Mouse (Mus musculus): Measurements from ENCODE around the gene Gm12355. TPM values are rescaled to one million over a fixed set of nuclear protein-coding genes. Genes with fewer than 3 reads are reported as not detected.
A peak's percentile ranks its signal among the peaks of the same experiment; 100 is the strongest.

Gm12355 gene
- total and polyA plus RNA-seq, 3 experiments: 2.0 to 24.2 (median 3.0) TPM

DNA sequence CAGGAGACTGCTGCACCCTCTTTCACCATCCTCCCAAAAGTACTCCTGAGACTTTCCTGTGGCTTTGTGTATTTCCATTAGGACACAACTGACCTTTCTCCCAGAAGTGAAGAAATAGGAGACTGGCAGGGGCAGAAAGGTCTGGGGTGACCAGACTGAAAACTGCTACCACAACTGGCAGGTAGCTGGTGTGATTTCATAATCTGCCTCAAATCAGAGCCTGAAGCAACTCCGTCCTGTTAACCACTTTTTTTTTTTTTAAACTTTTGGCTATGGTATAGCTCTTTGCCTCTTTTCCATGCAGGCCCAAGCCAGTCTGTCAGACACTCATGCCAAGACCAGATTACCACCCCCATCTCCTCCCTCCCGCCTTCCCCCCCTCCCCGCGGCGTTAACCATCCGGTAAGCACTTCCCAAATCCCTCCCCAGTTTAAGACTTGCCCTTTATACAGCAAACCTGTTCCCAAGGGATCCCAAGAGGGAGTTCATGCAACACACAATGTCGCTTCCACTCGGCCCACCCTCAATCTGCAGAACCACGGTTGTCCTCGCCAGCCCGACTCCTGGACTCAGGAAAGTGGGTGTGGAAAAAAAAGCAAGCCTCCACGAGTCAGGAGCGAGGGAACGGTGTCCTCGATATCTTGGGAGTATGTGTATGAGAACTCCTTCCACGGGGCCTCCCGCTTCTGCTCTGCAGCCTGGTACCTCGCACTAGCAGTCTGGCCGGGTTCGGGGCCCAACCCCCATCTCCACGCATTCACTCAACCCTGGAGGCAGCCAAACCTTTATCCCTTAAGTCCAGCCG is 39.2 kb downstream of the Gm12355 start:
- dilution Hi-C loops (cut with MboI; ENCODE audit: extremely low pct_ligation_motif_present, extremely low pct_unique_long_range_greater_than_20kb, low sequenced_read_pairs): no loop called here
- DNase-seq (ENCODE audit: extremely low read depth): peak; percentile 33

DNA sequence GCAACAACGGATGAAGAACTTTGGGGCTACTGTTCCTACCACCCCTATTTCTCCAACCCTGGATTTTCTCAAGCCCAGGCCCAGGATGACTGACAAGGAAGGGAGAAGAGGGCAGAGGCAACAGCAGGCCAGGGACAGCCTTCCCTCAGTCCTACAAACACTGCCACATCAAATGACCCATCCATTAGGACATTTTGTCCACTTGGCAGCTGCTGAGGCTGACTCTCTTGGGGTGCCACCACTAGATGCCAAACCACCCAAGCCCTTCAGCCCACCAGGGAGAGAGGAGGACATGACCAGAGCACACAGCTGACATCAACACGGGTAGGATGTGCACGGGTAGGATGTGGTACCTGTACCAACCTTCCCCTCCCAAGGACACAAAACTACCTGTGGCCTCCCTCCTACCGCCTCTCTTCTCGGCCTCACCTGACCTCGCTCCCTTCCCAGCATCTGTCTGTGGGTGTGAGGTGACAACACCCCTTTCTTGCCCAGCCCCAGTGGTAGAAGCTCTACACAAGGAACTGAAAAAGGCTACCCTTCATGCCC is 40.8 kb downstream of the Gm12355 start:
- no peak for DNase-seq (ENCODE audit: extremely low read depth)
- Histone ChIP-seq H3K4me1 (ENCODE audit: control insufficient read depth in 1 of 2, insufficient read depth in 2 of 2) (peaks cover 21 to 42% of the 10 kb centered on the region in 2 experiments), H3K9ac (ENCODE audit: insufficient read depth, low read depth) (no peak overlapping the region), H3K27me3 (replicated peaks) (peaks cover 7% of the 10 kb centered on the region), H3K27ac (ENCODE audit: insufficient read depth, low read depth) (no peak overlapping the region), H3K79me2 (replicated peaks; ENCODE audit: control insufficient read depth, extremely low read depth, insufficient read depth, poor library complexity, severe bottlenecking) (peaks cover 17% of the 10 kb centered on the region), H3K4me3 (replicated peaks in 1 of 3; ENCODE audit: low read depth in 2 of 3, low read length in 2 of 3, poor library complexity in 1 of 3) (no peak overlapping the region), H3K36me3 (replicated peaks in 1 of 2; ENCODE audit: control insufficient read depth in 1 of 2, insufficient read depth in 1 of 2, low read length in 1 of 2) (peaks cover 35 to 54% of the 10 kb centered on the region in 2 experiments), H3K4me2 (ENCODE audit: insufficient read depth, low read depth, poor library complexity, severe bottlenecking) (no peak overlapping the region), H3K9me3 (replicated peaks; ENCODE audit: low read length) (no peaks in the 10 kb centered on the region)
- dilution Hi-C loops (cut with MboI; ENCODE audit: extremely low pct_ligation_motif_present, extremely low pct_unique_long_range_greater_than_20kb, low sequenced_read_pairs) (no loop called here), in situ Hi-C loops (cut with MboI; ENCODE audit: low pct_ligation_motif_present, low pct_unique_long_range_greater_than_20kb, low sequenced_read_pairs) (loop anchor here (5.0 kb wide), 1 partner anchor 32 kb away; the partner anchor contains the start of gene Zpbp2)
- no peak for TF ChIP-seq MAFK (IDR thresholded peaks at IDR 0.05; ENCODE audit: insufficient replicate concordance, low read length)
- no peak for TF ChIP-seq NRF1 (IDR thresholded peaks at IDR 0.05; ENCODE audit: low read depth, low read length)
- TF ChIP-seq TBP (conservative IDR thresholded peaks at IDR 0.05; ENCODE audit: low read depth, low read length): no peak
- TF ChIP-seq SIN3A (IDR thresholded peaks at IDR 0.05; ENCODE audit: low read length): no peak

More for the DNA sequence above, 39.2 kb downstream of the Gm12355 start:
- peaks cover 14% of the 10 kb centered on the region for H3K27me3 ChIP-seq (replicated peaks)
- H3K36me3 ChIP-seq (replicated peaks in 1 of 2; ENCODE audit: control insufficient read depth in 1 of 2, insufficient read depth in 1 of 2, low read length in 1 of 2): peaks cover 25 to 38% of the 10 kb centered on the region in 2 experiments
- no peaks in the 10 kb centered on the region for H3K9me3 ChIP-seq (replicated peaks; ENCODE audit: low read length)
- H3K79me2 ChIP-seq (replicated peaks; ENCODE audit: control insufficient read depth, extremely low read depth, insufficient read depth, poor library complexity, severe bottlenecking): peaks cover 17% of the 10 kb centered on the region
- peak overlapping the region; percentile 66 for H3K4me2 ChIP-seq (ENCODE audit: insufficient read depth, low read depth, poor library complexity, severe bottlenecking)
- TF ChIP-seq SIN3A (IDR thresholded peaks at IDR 0.05; ENCODE audit: low read length) (no peak), CHD1 (IDR thresholded peaks at IDR 0.05; ENCODE audit: low read depth, low read length) (0 out of 2 replicates have a peak, but pooled peaks have one; percentile 24)
- peak overlapping the region; percentile 65 for H3K9ac ChIP-seq (ENCODE audit: insufficient read depth, low read depth)
- H3K27ac ChIP-seq (ENCODE audit: insufficient read depth, low read depth): no peak overlapping the region
- H3K4me3 ChIP-seq (replicated peaks in 1 of 3; ENCODE audit: low read depth in 2 of 3, low read length in 2 of 3, poor library complexity in 1 of 3): peak overlapping the region; percentile 71 to 95 (median 77)
- in situ Hi-C loops (cut with MboI; ENCODE audit: low pct_ligation_motif_present, low pct_unique_long_range_greater_than_20kb, low sequenced_read_pairs): loop anchor here (5.0 kb wide), 1 partner anchor 34 kb away; the partner anchor contains the start of gene Zpbp2
- peaks cover 21 to 43% of the 10 kb centered on the region in 2 experiments for H3K4me1 ChIP-seq (ENCODE audit: control insufficient read depth in 1 of 2, insufficient read depth in 2 of 2)

GRCm38 (mm10) chr11:98584146-98584545 is 41.3 kb downstream of the Gm12355 start:
- TF ChIP-seq JUND (conservative IDR thresholded peaks at IDR 0.05; ENCODE audit: low read depth, low read length) (no peak), NELFE (IDR thresholded peaks at IDR 0.05; ENCODE audit: low read depth, low read length) (no peak), ZNF384 (IDR thresholded peaks at IDR 0.05; ENCODE audit: low read depth, low read length) (no peak)
- H3K9ac ChIP-seq (ENCODE audit: insufficient read depth, low read depth): no peak overlapping the region
- peaks cover 35 to 56% of the 10 kb centered on the region in 2 experiments for H3K36me3 ChIP-seq (replicated peaks in 1 of 2; ENCODE audit: control insufficient read depth in 1 of 2, insufficient read depth in 1 of 2, low read length in 1 of 2)
- H3K4me2 ChIP-seq (ENCODE audit: insufficient read depth, low read depth, poor library complexity, severe bottlenecking): no peak overlapping the region
- in situ Hi-C loops (cut with MboI; ENCODE audit: low pct_ligation_motif_present, low pct_unique_long_range_greater_than_20kb, low sequenced_read_pairs) (no loop called here), dilution Hi-C loops (cut with MboI; ENCODE audit: extremely low pct_ligation_motif_present, extremely low pct_unique_long_range_greater_than_20kb, low sequenced_read_pairs) (no loop called here)
- no peak overlapping the region for H3K4me3 ChIP-seq (replicated peaks in 1 of 3; ENCODE audit: low read depth in 2 of 3, low read length in 2 of 3, poor library complexity in 1 of 3)
- peaks cover 21 to 37% of the 10 kb centered on the region in 2 experiments for H3K4me1 ChIP-seq (ENCODE audit: control insufficient read depth in 1 of 2, insufficient read depth in 2 of 2)
- H3K9me3 ChIP-seq (replicated peaks; ENCODE audit: low read length): no peaks in the 10 kb centered on the region
- peaks cover 17% of the 10 kb centered on the region for H3K79me2 ChIP-seq (replicated peaks; ENCODE audit: control insufficient read depth, extremely low read depth, insufficient read depth, poor library complexity, severe bottlenecking)
- DNase-seq (ENCODE audit: extremely low read depth): no peak
- H3K27me3 ChIP-seq (replicated peaks): peaks cover 2% of the 10 kb centered on the region
- H3K27ac ChIP-seq (ENCODE audit: insufficient read depth, low read depth): no peak overlapping the region

Data from CH12.LX (cell line).